Mouse (Mus musculus) E14TG2a.4 (cell line): ENCODE data around the gene Nova1.

Experiments used
- H3K27me3 ChIP-seq: 2 replicates; pipeline ENCODE4 v1.6.1; 2014; ENCODE audit warnings: low read length, control low read depth; ENCODE audit not compliant: insufficient read depth
- H3K36me3 ChIP-seq: 2 replicates; pipeline ENCODE4 v1.6.1; 2014; ENCODE audit warnings: low read length, control low read depth; ENCODE audit not compliant: insufficient read depth
- H3K4me1 ChIP-seq: replicated peaks from 2 replicates; pipeline ENCODE4 v1.6.1; 2014; ENCODE audit warnings: low read depth, low read length, control low read depth
- H3K4me3 ChIP-seq: replicated peaks from 2 replicates; pipeline ENCODE4 v1.5.1; 2014; ENCODE audit warnings: mild to moderate bottlenecking, low read length
- H3K9me3 ChIP-seq: 2 replicates; pipeline ENCODE4 v1.6.1; 2014; ENCODE audit warnings: low read length, control low read depth
- CTCF ChIP-seq: conservative IDR thresholded peaks from 2 replicates; pipeline ENCODE4 v1.5.1; 2014; ENCODE audit warnings: low read length
- NANOG ChIP-seq: IDR thresholded peaks from 2 replicates; pipeline ENCODE4 v1.6.1; 2014; ENCODE audit warnings: borderline replicate concordance, low read length, mixed read lengths
- POU5F1 ChIP-seq: IDR thresholded peaks from 2 replicates; pipeline ENCODE4 v1.6.1; 2014; ENCODE audit warnings: low read length, borderline replicate concordance

Nova1 gene

DNA sequence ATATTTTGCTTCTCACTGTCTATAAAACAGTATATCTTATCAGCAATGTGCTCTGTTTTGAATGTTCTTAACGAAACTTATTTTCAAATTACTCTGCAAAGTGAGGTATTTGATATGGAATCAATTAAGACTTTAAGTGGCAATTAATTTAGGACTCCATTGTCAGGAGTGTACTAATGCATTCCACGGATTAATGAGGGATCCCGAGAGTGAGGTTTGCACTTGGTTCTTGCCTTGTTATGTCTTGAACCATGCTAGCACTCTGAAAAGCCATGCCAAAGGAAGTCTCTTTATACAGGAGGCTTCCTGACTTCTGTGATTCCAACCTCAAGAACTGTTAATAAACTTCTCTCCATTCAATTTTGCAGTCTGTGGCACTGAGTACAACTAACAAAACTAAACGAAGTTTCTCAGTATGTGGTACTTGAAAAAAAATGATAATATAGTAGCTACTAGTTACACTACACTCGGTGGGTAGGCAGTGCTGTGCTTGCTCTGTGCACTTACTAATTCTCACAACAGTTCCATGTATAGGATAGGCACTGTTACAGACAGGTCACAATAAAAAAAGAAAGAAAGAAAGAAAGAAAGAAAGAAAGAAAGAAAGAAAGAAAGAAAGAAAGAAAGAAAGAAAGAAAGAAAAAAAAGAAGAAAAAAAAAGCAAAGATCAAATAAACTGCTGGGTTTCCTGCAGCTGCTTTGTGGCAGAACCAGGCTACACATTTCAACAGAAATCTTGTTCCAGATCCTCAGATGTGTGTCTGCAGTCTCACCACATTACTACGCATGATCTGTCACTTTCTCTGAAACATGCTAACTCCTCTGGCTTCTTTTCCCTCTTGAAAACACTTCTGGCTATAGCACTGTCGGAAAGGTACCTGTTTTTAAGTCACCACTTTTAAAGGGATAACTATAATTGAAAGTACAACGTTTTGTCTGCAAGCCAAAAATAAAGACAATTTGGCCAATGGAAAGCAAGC is 36.1 kb downstream of the Nova1 start:
- no peak overlapping the region for H3K4me3 ChIP-seq
- H3K27me3 ChIP-seq: no peaks in the 10 kb centered on the region
- no peaks in the 10 kb centered on the region for H3K9me3 ChIP-seq
- no peaks in the 10 kb centered on the region for H3K4me1 ChIP-seq
- TF ChIP-seq POU5F1 (no peak), NANOG (no peak), CTCF (no peak)
- H3K36me3 ChIP-seq: no peaks in the 10 kb centered on the region

DNA sequence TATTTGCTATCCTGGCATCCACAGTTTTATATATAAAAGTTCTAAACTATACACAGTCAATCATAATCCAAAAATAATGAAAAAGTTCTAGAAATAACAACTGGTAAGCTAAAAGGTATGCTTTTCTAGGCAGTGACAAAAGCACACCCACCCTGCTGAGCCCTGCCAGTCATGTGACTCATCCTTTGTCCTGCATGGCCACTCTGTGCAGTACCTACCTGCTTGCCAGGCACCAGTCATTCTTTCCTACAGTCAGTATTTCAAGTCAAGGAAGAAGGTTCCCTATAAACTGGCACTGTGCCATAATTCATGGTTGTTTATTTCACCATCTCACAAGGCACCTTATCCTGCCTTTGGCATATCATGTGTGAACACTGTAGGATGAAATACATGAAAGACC is 37.2 kb downstream of the Nova1 start:
- Histone ChIP-seq H3K36me3 (no peaks in the 10 kb centered on the region), H3K4me3 (no peak overlapping the region), H3K27me3 (no peaks in the 10 kb centered on the region), H3K4me1 (no peaks in the 10 kb centered on the region), H3K9me3 (no peaks in the 10 kb centered on the region)
- no peak for TF ChIP-seq NANOG
- TF ChIP-seq POU5F1: no peak
- no peak for TF ChIP-seq CTCF

DNA sequence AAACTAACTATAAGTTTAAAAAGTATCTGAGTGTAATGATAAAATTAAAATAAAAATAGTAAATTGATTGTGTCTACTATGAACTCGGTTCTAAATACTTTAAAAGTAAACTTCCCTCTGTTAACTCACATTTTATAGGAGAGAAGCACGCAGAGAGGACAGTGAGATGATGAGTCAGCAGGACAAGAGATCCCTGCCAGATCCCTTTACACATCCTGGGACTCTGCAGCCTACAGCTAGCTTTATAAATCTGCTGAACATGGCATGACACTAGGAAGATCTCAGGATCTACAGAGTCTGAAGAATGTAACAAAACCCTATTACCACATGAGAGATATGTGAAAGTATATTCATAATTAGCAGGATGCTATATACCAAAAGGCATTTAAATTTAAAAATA is 37.7 kb downstream of the Nova1 start:
- Histone ChIP-seq H3K4me3 (no peak overlapping the region), H3K4me1 (no peaks in the 10 kb centered on the region), H3K36me3 (no peaks in the 10 kb centered on the region), H3K9me3 (no peaks in the 10 kb centered on the region), H3K27me3 (no peaks in the 10 kb centered on the region)
- TF ChIP-seq CTCF (no peak), POU5F1 (no peak), NANOG (no peak)

DNA sequence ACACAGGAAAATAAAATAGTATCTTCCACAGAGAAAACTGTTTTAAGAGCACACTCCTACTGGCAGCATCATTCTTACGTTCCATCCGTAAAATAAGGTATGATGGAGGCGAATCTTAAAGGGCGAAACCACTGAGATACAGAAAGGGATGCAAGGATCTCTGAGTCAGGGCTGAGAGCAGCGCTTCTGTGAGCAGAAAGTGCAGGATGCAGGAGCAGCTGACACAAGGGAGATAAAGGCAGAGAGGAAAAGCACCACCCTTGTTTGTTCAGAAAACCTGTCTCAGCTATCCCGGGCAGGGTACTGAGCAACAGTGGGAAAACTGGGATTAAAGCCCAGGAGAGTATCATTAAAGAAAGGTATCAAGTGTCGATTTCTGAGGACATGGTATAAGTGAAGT is 59.3 kb downstream of the Nova1 start:
- TF ChIP-seq NANOG (no peak), CTCF (no peak), POU5F1 (no peak)
- no peak overlapping the region for H3K4me3 ChIP-seq

DNA sequence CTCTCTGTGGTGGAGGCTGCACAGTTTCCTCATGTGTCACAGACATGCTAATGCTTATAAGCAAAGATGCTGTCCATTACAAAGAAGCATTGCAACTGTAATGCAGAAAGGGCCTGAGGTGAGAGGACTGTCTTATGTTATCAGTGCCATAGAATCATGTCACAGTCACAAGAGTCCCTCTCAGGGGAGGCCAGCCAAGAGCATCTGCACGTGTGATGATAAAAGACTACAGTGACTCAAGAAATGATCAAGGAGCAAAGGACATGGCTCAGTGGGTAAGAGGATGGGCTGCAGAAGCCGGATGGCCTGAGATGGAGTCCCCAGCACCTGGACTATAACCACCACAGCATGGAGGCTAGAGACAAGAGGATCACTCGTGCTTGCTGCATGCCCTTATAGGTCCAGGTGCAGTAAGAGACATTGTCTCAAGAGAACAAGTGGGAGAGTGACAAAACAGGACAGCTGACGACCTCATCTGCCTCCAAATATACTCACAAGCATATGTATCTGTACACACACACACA is 64.3 kb downstream of the Nova1 start:
- TF ChIP-seq NANOG (no peak), CTCF (no peak), POU5F1 (no peak)
- Histone ChIP-seq H3K36me3 (no peaks in the 10 kb centered on the region), H3K27me3 (no peaks in the 10 kb centered on the region), H3K4me1 (no peaks in the 10 kb centered on the region), H3K9me3 (no peaks in the 10 kb centered on the region), H3K4me3 (no peak overlapping the region)

More for the DNA sequence above, 59.3 kb downstream of the Nova1 start:
- no peaks in the 10 kb centered on the region for H3K36me3 ChIP-seq
- H3K9me3 ChIP-seq: no peaks in the 10 kb centered on the region
- no peaks in the 10 kb centered on the region for H3K27me3 ChIP-seq
- no peaks in the 10 kb centered on the region for H3K4me1 ChIP-seq

DNA sequence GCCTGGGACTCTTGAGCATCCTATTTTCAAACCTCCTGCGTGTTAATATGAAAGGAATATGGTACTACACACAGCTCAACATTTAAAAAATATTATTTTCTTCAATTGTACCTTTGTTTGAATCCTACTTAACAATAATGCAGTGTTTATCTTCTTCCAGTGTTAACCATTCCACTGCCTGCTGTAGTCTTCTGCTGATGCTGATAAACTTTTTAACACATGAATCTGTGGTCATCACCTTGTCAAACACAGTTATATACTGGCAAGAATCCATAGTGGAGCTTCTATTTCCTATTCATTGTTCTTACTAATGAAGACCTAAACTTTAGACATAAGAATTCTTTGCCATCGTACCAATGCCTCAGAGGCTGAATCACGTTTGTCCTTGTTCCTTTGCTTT is 65.6 kb downstream of the Nova1 start:
- Histone ChIP-seq H3K4me1 (no peaks in the 10 kb centered on the region), H3K4me3 (no peak overlapping the region), H3K27me3 (no peaks in the 10 kb centered on the region), H3K9me3 (no peaks in the 10 kb centered on the region), H3K36me3 (no peaks in the 10 kb centered on the region)
- TF ChIP-seq NANOG: no peak
- TF ChIP-seq POU5F1: no peak
- TF ChIP-seq CTCF: no peak

DNA sequence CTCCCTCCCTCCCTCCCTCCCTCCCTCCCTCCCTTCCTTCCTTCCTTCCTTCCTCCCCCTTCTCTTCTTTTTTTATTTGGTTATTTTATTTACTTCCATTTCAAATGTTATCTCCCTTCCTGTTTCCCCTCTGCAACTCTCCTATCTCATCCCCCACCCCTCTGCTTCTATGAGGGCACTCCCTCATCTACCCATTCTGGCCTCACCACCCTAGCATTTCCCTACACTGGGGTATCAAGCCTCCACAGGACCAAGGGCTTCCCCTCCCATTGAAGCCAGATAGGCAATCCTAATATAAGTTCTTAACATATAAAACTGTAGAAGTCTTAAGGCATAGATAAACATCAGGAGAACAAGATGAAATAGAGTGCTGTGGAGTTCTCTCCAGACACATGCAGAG is 85.5 kb downstream of the Nova1 start:
- Histone ChIP-seq H3K36me3 (no peaks in the 10 kb centered on the region), H3K27me3 (no peaks in the 10 kb centered on the region)

DNA sequence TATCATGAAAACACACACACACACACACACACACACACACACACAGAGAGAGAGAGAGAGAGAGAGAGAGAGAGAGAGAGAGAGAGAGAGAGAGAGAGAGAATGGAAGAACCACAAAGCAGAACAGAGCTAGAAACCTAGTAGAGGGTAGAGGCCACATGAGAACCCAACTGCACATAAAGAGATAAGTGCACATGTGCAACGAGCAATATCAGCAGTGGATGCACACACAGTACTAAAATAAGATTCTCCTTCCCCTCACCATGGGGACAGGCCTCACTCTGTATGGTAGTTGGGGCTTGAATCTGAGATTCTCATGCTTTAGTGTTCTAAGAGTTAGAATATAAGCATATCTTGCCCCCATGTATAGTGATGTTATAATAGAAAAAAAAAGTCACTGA is 86.8 kb downstream of the Nova1 start:
- no peak for TF ChIP-seq NANOG
- Histone ChIP-seq H3K4me3 (no peak overlapping the region), H3K9me3 (no peaks in the 10 kb centered on the region), H3K4me1 (no peaks in the 10 kb centered on the region), H3K36me3 (no peaks in the 10 kb centered on the region), H3K27me3 (no peaks in the 10 kb centered on the region)

More for the DNA sequence above, 85.5 kb downstream of the Nova1 start:
- H3K9me3 ChIP-seq: no peaks in the 10 kb centered on the region
- H3K4me1 ChIP-seq: no peaks in the 10 kb centered on the region
- H3K4me3 ChIP-seq: no peak overlapping the region
- TF ChIP-seq NANOG: no peak
- TF ChIP-seq POU5F1: no peak
- TF ChIP-seq CTCF: no peak

DNA sequence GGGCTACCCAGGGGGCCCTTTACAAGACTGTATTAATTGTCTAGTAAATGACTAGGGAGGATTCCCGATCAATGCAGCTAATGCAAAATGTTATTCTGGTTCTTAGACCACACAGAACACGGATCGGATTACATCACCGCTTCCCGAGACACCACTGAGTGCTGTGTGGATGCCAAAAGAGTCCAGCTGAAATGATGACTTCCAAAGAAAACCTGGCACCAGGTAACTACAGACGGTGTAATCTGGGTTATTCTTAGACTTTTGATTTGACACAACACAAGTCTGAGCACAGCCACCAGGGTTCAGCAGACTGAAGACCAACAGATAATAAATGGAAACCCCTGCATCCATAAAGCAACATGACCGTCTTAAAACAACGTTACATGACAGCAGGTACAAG is 96.8 kb downstream of the Nova1 start:
- no peaks in the 10 kb centered on the region for H3K9me3 ChIP-seq
- no peaks in the 10 kb centered on the region for H3K27me3 ChIP-seq
- H3K4me1 ChIP-seq: peaks cover 5% of the 10 kb centered on the region; the same call in 1 of the 2 replicates
- H3K36me3 ChIP-seq: no peaks in the 10 kb centered on the region
- no peak overlapping the region for H3K4me3 ChIP-seq
- no peak for TF ChIP-seq POU5F1
- TF ChIP-seq NANOG: no peak
- no peak for TF ChIP-seq CTCF
